Mouse (Mus musculus) myocyte (in vitro differentiated cells): Measurements from ENCODE around the gene Mycbp2. TPM values are rescaled to one million over a fixed set of nuclear protein-coding genes. Genes with fewer than 3 reads are reported as not detected.

ENCODE experiments used
- H3K27me3 ChIP-seq: one replicate; pipeline ENCODE4 v1.6.1; 2011; ENCODE audit not compliant: control insufficient read depth, insufficient read depth, insufficient read length
- H3K36me3 ChIP-seq: one replicate; pipeline ENCODE4 v1.6.1; 2011; ENCODE audit not compliant: control insufficient read depth, insufficient read depth
- H3K4me2 ChIP-seq: one replicate; pipeline ENCODE4 v1.6.1; 2011; ENCODE audit warnings: low read depth, control low read depth
- H3K4me3 ChIP-seq: one replicate; pipeline ENCODE4 v1.5.1; 2011; ENCODE audit warnings: mild to moderate bottlenecking, control low read depth, moderate library complexity
- H3K79me2 ChIP-seq: one replicate; pipeline ENCODE4 v1.6.1; 2011; ENCODE audit not compliant: control insufficient read depth, insufficient read depth
- H3ac ChIP-seq: one replicate; pipeline ENCODE4 v1.6.1; 2011; ENCODE audit not compliant: control insufficient read depth, insufficient read length
- CEBPB ChIP-seq: IDR thresholded peaks from 2 replicates; pipeline ENCODE4 v1.6.1; 2011; ENCODE audit warnings: mild to moderate bottlenecking, moderate library complexity; ENCODE audit not compliant: poor library complexity, insufficient read depth, severe bottlenecking
- E2F4 ChIP-seq: IDR thresholded peaks from one replicate; pipeline ENCODE4 v1.6.1; 2011; ENCODE audit warnings: mild to moderate bottlenecking, control low read depth, moderate library complexity; ENCODE audit not compliant: insufficient read depth
- MAX ChIP-seq: IDR thresholded peaks from one replicate; pipeline ENCODE4 v1.6.1; 2011; ENCODE audit warnings: low read depth, mild to moderate bottlenecking, control low read depth
- MYOD1 ChIP-seq, 3 experiments: IDR thresholded peaks; one replicate each; pipeline ENCODE4 v1.6.1; 2011; ENCODE audit warnings: control low read depth in 2 of 3, low read depth in 2 of 3, mild to moderate bottlenecking in 2 of 3, moderate library complexity in 1 of 3; ENCODE audit not compliant: insufficient read length in 2 of 3, control insufficient read depth in 1 of 3
- MYOG ChIP-seq, 3 experiments: IDR thresholded peaks; one replicate each; pipeline ENCODE4 v1.6.1; 2011; ENCODE audit warnings: control low read depth in 2 of 3, low read depth in 2 of 3, mild to moderate bottlenecking in 2 of 3; ENCODE audit not compliant: insufficient read length in 2 of 3, control insufficient read depth in 1 of 3, insufficient read depth in 1 of 3
- POLR2A ChIP-seq: IDR thresholded peaks from one replicate; pipeline ENCODE4 v1.6.1; 2011; ENCODE audit warnings: low read depth, mild to moderate bottlenecking, control low read depth, moderate library complexity; ENCODE audit not compliant: insufficient read length
- POLR2AphosphoS2 ChIP-seq: IDR thresholded peaks from one replicate; pipeline ENCODE4 v1.6.1; 2011; ENCODE audit warnings: low read depth, control low read depth; ENCODE audit not compliant: insufficient read length
- REST ChIP-seq: IDR thresholded peaks from one replicate; pipeline ENCODE4 v1.6.1; 2011; ENCODE audit warnings: mild to moderate bottlenecking, control low read depth, moderate library complexity; ENCODE audit not compliant: insufficient read depth, insufficient read length
- SRF ChIP-seq: IDR thresholded peaks from one replicate; pipeline ENCODE4 v1.6.1; 2011; ENCODE audit warnings: low read depth; ENCODE audit not compliant: control insufficient read depth, insufficient read length
- TCF12 ChIP-seq: IDR thresholded peaks from one replicate; pipeline ENCODE4 v1.6.1; 2011; ENCODE audit warnings: mild to moderate bottlenecking, control low read depth; ENCODE audit not compliant: poor library complexity, insufficient read depth, severe bottlenecking
- TCF3 ChIP-seq: IDR thresholded peaks from one replicate; pipeline ENCODE4 v1.6.1; 2011; ENCODE audit warnings: low read depth, control low read depth; ENCODE audit not compliant: insufficient read length
- USF1 ChIP-seq: IDR thresholded peaks from one replicate; pipeline ENCODE4 v1.6.1; 2011; ENCODE audit warnings: low read depth, mild to moderate bottlenecking, control low read depth, moderate library complexity
- polyA plus RNA-seq: library from polyadenylated mRNA; unstranded; fragments of >200 nt; fragmentation: generic; extraction: Trizol; gene quantifications from one replicate; pipeline ENCODE4 v1.2.1, GENCODE M21; 2012; ENCODE audit warnings: missing spikeins

Mycbp2 gene
- polyA plus RNA-seq, 1 experiment: 7.7 TPM

DNA sequence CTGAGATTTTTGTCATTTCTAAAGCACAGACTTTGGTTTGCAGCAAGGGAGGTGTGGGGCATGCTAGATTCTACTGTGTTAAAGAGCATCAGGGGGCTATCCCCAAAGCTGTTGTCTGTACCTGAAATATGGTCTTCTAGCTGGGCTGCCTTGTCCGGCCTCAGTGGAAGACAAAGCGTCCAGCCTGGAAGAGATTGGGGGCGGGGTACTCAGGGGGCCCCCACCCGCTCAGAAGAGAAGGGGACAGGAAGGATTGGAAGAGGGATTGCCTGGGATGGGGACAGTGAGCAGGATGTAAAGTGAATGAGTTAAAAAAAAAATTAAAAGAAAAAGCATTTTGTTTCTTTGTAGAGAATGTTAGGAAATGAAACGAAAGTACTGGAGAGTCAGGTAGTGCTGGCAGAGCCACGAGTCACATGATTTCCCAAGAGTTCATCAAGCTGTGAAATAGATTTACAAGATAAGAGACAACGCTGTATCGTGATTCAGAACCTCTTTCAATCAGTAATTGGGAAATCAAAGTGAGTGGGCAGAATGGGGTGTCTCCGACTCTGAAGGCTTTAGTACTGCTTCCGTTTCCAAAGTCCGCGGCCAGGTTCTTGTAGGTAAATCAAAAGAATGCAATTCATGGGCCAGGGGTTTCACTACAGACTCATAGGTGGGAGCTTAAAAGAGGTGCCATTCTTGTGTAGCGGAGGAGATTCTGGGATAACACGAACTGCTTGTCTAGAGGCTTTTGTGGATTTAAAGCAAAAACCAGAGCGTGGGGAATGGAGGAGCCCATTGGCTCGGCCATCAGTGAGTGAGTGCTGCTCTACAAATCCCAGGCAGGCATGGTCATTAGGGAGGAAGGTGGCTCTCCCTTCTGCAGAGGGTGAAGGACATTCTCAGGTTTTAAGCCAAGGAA, 268.4 kb downstream of the Mycbp2 start:
- Histone ChIP-seq H3K4me2 (no peak overlapping the region), H3K4me3 (no peak overlapping the region), H3K79me2 (no peaks in the 10 kb centered on the region), H3K36me3 (peaks cover 49% of the 10 kb centered on the region), H3K27me3 (no peaks in the 10 kb centered on the region), H3ac (no peak overlapping the region)
- TF ChIP-seq MYOG (IDR thresholded peaks at IDR 0.05; ENCODE audit: control insufficient read depth in 1 of 3, insufficient read depth in 1 of 3, insufficient read length in 2 of 3, low read depth in 2 of 3) (no peak), TCF12 (no peak), MYOD1 (IDR thresholded peaks at IDR 0.05; ENCODE audit: control insufficient read depth in 1 of 3, insufficient read length in 2 of 3, low read depth in 2 of 3) (no peak), CEBPB (no peak), REST (no peak), TCF3 (no peak), E2F4 (no peak), SRF (no peak), POLR2A (no peak), USF1 (no peak), MAX (no peak), POLR2AphosphoS2 (no peak)

DNA sequence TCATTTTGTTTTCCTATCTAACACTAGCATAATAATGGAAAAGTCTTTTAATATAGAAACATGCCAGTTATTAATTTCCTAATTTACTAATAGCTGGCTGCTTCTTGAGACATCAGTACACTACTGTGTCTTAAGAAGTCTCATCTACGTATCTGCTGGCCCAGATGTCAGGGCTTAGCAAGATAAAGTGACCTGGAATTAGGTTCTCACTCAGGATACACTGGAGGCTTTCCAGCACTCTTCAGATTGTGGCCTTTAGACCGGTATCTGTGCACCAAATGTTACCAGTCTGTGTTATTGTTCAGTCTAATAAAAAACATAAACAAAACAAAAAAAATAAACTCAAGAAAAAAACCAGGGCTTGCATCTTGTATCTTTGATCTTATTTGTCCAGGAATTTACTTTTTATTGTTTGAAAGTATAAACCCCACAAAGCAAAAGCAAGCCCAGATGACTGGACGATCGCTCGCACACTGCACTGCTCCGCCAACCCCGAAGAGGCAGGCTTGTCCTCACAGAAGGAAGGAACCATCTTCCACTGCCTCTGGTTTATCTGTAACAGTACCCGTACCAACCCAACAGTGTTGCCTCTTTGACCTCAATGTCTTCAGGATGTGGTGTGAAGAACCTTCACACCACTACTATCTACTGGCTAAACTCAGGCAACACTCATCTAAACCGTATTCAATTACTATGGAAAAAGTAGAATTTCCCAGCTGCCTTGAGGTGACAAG, 269.2 kb downstream of the Mycbp2 start:
- Histone ChIP-seq H3K79me2 (no peaks in the 10 kb centered on the region), H3ac (no peak overlapping the region), H3K27me3 (no peaks in the 10 kb centered on the region), H3K4me3 (no peak overlapping the region), H3K36me3 (peaks cover 44% of the 10 kb centered on the region), H3K4me2 (no peak overlapping the region)
- TF ChIP-seq E2F4 (no peak), POLR2AphosphoS2 (no peak), REST (no peak), MYOD1 (IDR thresholded peaks at IDR 0.05; ENCODE audit: control insufficient read depth in 1 of 3, insufficient read length in 2 of 3, low read depth in 2 of 3) (no peak), TCF3 (no peak), POLR2A (no peak), MAX (no peak), CEBPB (no peak), USF1 (no peak), TCF12 (no peak), MYOG (IDR thresholded peaks at IDR 0.05; ENCODE audit: control insufficient read depth in 1 of 3, insufficient read depth in 1 of 3, insufficient read length in 2 of 3, low read depth in 2 of 3) (no peak), SRF (no peak)

DNA sequence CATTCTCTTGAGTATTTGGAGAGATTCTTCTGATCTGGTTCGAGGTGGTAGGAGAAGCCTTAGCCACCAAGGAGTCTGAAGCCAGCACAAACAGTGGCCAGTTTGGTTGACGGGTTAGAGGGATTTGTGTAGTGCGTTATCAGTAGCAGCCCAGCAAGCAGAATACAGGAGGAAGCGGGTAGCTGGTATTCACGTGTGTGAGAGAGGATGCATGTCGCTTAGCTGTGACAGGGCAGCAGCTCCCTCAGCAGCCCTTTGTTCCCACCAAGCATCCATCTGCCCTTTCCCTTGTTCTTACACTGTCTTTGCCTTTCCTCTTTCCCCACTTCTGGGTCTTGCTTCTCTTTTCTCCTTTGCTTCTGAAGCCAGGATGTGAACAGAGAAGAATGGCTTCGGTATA, 271.4 kb downstream of the Mycbp2 start:
- Histone ChIP-seq H3K4me2 (no peak overlapping the region), H3ac (no peak overlapping the region), H3K4me3 (no peak overlapping the region), H3K27me3 (no peaks in the 10 kb centered on the region), H3K36me3 (peaks cover 43% of the 10 kb centered on the region), H3K79me2 (no peaks in the 10 kb centered on the region)
- TF ChIP-seq REST (no peak), POLR2AphosphoS2 (peak; percentile 52)

DNA sequence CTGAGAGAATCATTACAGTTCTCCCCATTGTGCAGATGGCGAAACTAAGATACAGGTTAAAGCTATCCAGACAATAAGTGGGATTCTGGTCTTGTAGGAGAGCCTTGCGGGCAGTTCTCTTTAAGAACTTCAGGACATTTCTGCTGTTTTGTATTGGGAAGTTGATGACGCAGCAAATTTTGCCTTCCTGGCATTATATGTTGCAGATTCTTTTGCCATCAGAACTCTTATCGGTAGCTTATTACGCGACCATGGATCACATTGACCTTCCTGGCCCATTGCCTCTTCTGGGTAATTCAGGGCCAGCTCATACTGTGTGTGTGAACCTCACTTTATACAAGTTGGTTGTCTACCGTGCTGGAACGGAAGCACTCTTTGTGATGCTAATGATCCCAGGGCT, 272.8 kb downstream of the Mycbp2 start:
- Histone ChIP-seq H3ac (no peak overlapping the region), H3K4me3 (no peak overlapping the region), H3K27me3 (no peaks in the 10 kb centered on the region), H3K36me3 (peaks cover 34% of the 10 kb centered on the region), H3K4me2 (no peak overlapping the region), H3K79me2 (no peaks in the 10 kb centered on the region)
- TF ChIP-seq SRF (no peak), CEBPB (no peak), E2F4 (no peak), MYOG (IDR thresholded peaks at IDR 0.05; ENCODE audit: control insufficient read depth in 1 of 3, insufficient read depth in 1 of 3, insufficient read length in 2 of 3, low read depth in 2 of 3) (no peak), MYOD1 (IDR thresholded peaks at IDR 0.05; ENCODE audit: control insufficient read depth in 1 of 3, insufficient read length in 2 of 3, low read depth in 2 of 3) (no peak), TCF3 (no peak), REST (no peak), POLR2AphosphoS2 (no peak), MAX (no peak), TCF12 (no peak), POLR2A (no peak), USF1 (no peak)
